Mouse (Mus musculus) lung, embryonic 15.5 days (tissue): ENCODE results near the gene Iqch. TPM values are rescaled to one million over a fixed set of nuclear protein-coding genes. Genes with fewer than 3 reads are reported as not detected.
"Not testable (repeated sequence)": the region's sequence is repeated elsewhere in the genome, so short reads cannot be mapped to it uniquely, and the experiment has no call there.

Experiments
- ATAC-seq: fragments of 200-750 bp; cut with Nextera tagmentation; 2 replicates; pipeline ENCODE4 v1.8.0; 2017; ENCODE audit warnings: moderate number of reproducible peaks, borderline replicate concordance; ENCODE audit not compliant: low FRiP score, low TSS enrichment; ENCODE audit errors: extremely low read depth
- H3K27ac ChIP-seq: fragments of 300-500 bp; sonication (generic); 2 replicates; pipeline ENCODE4 v1.5.1; 2015; ENCODE audit warnings: moderate library complexity, mild to moderate bottlenecking, inconsistent platforms
- H3K27me3 ChIP-seq: fragments of 300-500 bp; sonication (generic); 2 replicates; pipeline ENCODE4 v1.6.1; 2015; ENCODE audit warnings: inconsistent platforms
- H3K36me3 ChIP-seq: fragments of 300-500 bp; sonication (generic); 2 replicates; pipeline ENCODE4 v1.6.1; 2015; ENCODE audit warnings: inconsistent platforms
- H3K4me1 ChIP-seq: fragments of 300-500 bp; sonication (generic); 2 replicates; pipeline ENCODE4 v1.6.1; 2015; ENCODE audit warnings: inconsistent platforms
- H3K4me2 ChIP-seq: fragments of 300-500 bp; sonication (generic); 2 replicates; pipeline ENCODE4 v1.6.1; 2015; ENCODE audit warnings: inconsistent platforms, mild to moderate bottlenecking, moderate library complexity
- H3K4me3 ChIP-seq: fragments of 300-500 bp; sonication (generic); 2 replicates; pipeline ENCODE4 v1.5.1; 2015; ENCODE audit warnings: mild to moderate bottlenecking, inconsistent platforms
- H3K9ac ChIP-seq: fragments of 300-500 bp; sonication (generic); 2 replicates; pipeline ENCODE4 v1.6.1; 2015; ENCODE audit warnings: inconsistent platforms
- H3K9me3 ChIP-seq: fragments of 300-500 bp; sonication (generic); 2 replicates; pipeline ENCODE4 v1.6.1; 2016; ENCODE audit warnings: inconsistent platforms
- WGBS: fragments of 180-500 bp; shearing (Covaris S2); methylation state at CpG from one replicate; pipeline ENCODE4 v1.1.7; 2015; 5-methylcytosine and 5-hydroxymethylcytosine counted together
- polyA plus RNA-seq: library from polyadenylated mRNA; unstranded; fragments of >200 nt; fragmentation: Nextera tagmentation; extraction: Ambion mirVana; gene quantifications from 2 replicates; pipeline ENCODE4 v1.2.1, GENCODE M21; 2015

The Iqch gene
- polyA plus RNA-seq, 1 experiment from 2014 or later = 0.20 TPM

DNA sequence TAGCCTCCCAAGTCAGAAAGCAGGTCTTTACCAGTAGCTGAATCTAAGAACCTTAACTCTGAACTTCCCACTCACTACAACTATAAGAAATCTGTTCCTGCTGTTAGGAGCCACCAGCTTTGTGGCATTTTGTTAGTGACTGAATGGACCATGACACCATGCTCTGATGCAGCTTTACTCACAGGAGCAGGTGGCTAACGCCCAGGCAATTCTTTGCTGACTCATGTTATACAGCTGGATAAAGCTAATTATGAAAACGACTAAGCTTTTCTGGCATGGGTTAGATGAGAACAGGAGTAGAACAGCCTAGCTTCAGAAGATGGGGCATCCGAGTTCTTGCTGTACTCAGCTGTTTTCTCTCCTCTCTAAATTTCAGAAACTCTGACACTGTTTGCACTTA lies 48.7 kb downstream of the Iqch start:
- Histone ChIP-seq H3K9me3 (no peaks in the 10 kb centered on the region), H3K36me3 (no peaks in the 10 kb centered on the region), H3K9ac (no peak overlapping the region), H3K4me1 (0 out of 2 replicates have a peak, but pooled peaks cover 6% of the 10 kb centered on the region), H3K4me3 (no peak overlapping the region), H3K27ac (no peak overlapping the region), H3K4me2 (no peak overlapping the region), H3K27me3 (peaks cover 5% of the 10 kb centered on the region; the same call in 1 of the 2 replicates)
- WGBS = 79% methylated on average over 3 of the region's 3 CpGs
- ATAC-seq = no peak

DNA sequence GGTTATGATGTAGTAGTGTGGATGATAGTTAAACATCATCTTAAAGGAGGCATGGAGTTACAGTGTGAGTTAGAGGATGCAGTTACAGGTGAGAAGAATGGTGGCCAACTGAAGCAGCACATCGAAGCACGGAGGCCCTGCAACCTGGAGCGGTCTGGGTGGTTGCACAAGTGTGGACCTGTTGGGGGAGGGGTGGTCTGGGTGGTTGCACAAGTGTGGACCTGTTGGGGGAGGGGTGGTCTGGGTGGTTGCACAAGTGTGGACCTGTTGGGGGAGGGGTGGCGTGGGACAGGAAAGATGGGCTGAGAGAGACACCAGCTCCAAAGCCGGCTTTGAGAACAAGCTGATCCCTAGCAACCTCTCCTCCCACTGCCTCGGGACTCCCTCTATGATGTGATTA lies 51.6 kb downstream of the Iqch start:
- ATAC-seq, H3K27me3 ChIP-seq: not testable (repeated sequence)
- WGBS = 75% methylated on average over 6 of the region's 6 CpGs

DNA sequence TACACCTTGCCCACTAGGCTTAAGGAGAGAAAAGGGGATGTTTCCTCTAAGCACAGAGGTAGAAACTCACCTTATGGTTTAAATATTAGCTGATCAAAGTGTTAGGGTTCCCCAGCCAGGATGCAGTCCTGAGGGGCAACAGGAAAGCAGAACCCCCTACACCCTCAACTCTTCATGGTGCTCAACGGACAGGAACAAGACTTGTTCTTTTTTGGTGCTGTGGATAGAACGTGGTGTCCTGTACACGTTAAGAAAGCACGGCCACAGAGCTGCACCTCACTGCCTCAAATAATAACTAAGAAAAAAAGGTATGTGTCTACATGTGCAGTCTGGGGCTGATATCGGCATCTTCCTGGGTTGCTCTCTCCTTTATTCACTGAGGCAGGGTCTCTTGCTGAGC lies 53.3 kb downstream of the Iqch start:
- H3K4me3 ChIP-seq = no peak overlapping the region
- H3K27me3 ChIP-seq = peaks cover 5% of the 10 kb centered on the region; the same call in 1 of the 2 replicates
- H3K4me1 ChIP-seq = 0 out of 2 replicates have a peak, but pooled peaks cover 4% of the 10 kb centered on the region
- H3K36me3 ChIP-seq = no peaks in the 10 kb centered on the region
- H3K27ac ChIP-seq = no peak overlapping the region
- WGBS = 79% methylated on average over 5 of the region's 5 CpGs
- no peaks in the 10 kb centered on the region for H3K9me3 ChIP-seq
- no peak overlapping the region for H3K9ac ChIP-seq
- no peak overlapping the region for H3K4me2 ChIP-seq
- ATAC-seq = no peak

More for the DNA sequence above, 51.6 kb downstream of the Iqch start:
- not testable (repeated sequence) for H3K9me3 ChIP-seq, H3K27ac ChIP-seq, H3K4me2 ChIP-seq, H3K36me3 ChIP-seq, H3K9ac ChIP-seq, H3K4me1 ChIP-seq, H3K4me3 ChIP-seq

DNA sequence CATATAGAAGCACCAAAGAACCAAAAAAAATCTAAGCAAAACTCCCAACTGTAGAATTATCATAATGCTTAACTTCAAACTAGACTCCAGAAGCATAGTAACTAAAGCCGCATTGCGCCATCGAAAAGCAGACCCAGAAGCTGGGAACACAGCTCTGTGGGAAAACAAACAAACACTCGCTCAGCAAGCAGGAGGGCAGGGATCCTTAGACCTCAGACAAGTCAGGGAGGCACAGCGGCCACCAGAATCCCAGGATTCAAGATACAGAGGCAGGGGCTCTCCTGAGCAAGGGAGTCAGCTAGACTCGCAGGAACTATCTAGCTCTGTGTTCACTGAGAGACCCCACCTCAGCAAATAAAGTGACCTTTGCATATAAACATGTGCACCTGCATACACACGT lies 60.4 kb downstream of the Iqch start:
- Histone ChIP-seq H3K27me3 (no peaks in the 10 kb centered on the region), H3K9me3 (no peaks in the 10 kb centered on the region), H3K9ac (no peak overlapping the region), H3K4me2 (no peak overlapping the region), H3K4me1 (no peaks in the 10 kb centered on the region), H3K36me3 (no peaks in the 10 kb centered on the region), H3K27ac (no peak overlapping the region), H3K4me3 (no peak overlapping the region)
- ATAC-seq = no peak
- WGBS = 35% methylated on average over 7 of the region's 7 CpGs

DNA sequence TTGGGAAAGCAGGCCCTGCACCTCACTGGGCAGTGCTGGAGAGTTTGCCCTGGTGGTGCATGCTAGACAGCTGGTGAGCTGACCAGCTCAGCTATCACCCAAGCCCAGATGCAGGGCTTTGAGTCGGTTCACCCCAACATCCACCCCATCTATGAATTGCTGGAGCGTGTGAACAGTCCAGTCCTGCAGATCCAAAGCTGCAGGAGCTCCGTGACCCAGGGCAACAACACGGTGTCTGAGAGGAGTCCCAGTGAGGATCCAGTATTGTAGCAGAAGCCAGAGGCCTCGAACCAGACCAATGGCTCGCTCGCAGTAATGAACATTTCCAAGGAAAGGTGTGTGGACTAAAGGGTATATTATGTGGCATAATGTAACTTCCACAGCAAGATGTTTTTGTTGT lies 61.0 kb downstream of the Iqch start:
- H3K4me3 ChIP-seq = no peak overlapping the region
- H3K9me3 ChIP-seq = no peaks in the 10 kb centered on the region

DNA sequence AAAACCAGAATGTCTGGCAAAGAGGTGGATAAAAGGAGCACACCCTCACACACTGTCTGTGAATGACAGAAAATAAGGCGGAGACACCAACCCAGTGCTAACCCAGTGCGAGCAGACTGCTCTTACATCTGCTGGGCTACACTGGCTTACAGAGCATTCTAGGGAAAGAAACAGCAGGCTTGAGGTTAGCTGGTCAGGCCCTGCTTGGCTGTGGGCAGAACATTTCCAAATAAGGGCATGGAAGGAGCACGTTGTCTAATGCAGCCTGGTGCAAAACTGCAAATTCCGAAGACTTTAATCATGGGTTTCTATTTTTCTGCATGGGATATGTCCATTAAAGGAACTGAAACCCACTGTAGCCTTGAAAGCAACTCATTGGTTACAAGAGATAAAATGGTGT lies 64.8 kb downstream of the Iqch start:
- Histone ChIP-seq H3K9me3 (no peaks in the 10 kb centered on the region), H3K27me3 (no peaks in the 10 kb centered on the region), H3K4me2 (no peak overlapping the region), H3K36me3 (no peaks in the 10 kb centered on the region), H3K4me1 (peaks cover 7% of the 10 kb centered on the region; the same call in 1 of the 2 replicates), H3K4me3 (no peak overlapping the region), H3K9ac (no peak overlapping the region), H3K27ac (no peak overlapping the region)
- ATAC-seq = no peak
- WGBS = 78% methylated on average over 4 of the region's 4 CpGs

More for the DNA sequence above, 61.0 kb downstream of the Iqch start:
- WGBS = 79% methylated on average over 7 of the region's 7 CpGs
- Histone ChIP-seq H3K36me3 (no peaks in the 10 kb centered on the region), H3K4me2 (no peak overlapping the region), H3K9ac (no peak overlapping the region), H3K27ac (no peak overlapping the region), H3K4me1 (no peaks in the 10 kb centered on the region), H3K27me3 (no peaks in the 10 kb centered on the region)
- no peak for ATAC-seq

DNA sequence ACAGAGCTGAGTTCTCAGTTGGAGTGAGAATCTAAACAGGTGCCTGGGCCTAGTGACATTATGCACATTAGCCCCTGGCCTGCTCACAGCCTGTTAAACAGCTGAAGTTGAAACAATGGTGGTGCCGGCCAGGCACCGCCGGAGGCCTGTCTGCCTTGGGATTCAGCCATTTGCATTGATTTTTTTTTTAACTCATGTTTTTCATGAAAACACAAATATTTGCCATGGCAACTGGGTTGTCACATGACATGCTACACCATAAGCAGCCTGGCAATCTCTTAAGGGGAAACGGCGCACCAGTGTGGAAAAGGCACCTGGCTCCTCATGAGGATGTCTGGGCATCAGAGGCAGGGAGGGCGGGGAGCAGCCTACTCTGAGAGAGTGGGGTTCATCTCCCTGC lies 67.3 kb downstream of the Iqch start:
- no peak overlapping the region for H3K27ac ChIP-seq
- no peak overlapping the region for H3K4me3 ChIP-seq
- no peaks in the 10 kb centered on the region for H3K36me3 ChIP-seq
- H3K27me3 ChIP-seq = no peaks in the 10 kb centered on the region
- H3K9ac ChIP-seq = no peak overlapping the region
- H3K9me3 ChIP-seq = no peaks in the 10 kb centered on the region
- H3K4me2 ChIP-seq = no peak overlapping the region
- WGBS = 76% methylated on average over 6 of the region's 6 CpGs
- ATAC-seq = no peak
- peaks cover 7% of the 10 kb centered on the region; the same call in 1 of the 2 replicates for H3K4me1 ChIP-seq

DNA sequence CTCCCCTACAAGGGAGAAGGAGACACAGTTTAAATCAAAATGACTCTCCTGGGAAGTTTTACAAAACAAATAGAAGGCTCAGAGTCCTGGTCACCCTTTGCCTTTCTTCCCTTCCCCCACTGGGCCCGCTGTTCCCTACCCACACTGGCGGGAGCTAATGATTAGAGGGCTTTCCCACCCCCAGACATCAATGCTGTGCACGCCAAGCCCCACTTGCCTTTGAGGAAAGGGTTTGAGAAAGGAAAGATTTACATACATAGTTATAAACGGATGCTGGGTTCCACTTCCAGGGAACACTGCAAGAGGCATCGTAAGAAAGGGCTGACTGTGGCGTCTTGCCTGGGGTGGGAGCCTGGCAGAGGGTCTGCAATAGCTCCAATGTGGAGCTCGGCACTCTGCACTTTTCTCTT lies 67.9 kb downstream of the Iqch start:
- Histone ChIP-seq H3K4me3 (no peak overlapping the region), H3K27me3 (no peaks in the 10 kb centered on the region), H3K4me1 (peaks cover 7% of the 10 kb centered on the region; the same call in 1 of the 2 replicates), H3K9me3 (no peaks in the 10 kb centered on the region), H3K4me2 (no peak overlapping the region), H3K9ac (no peak overlapping the region), H3K36me3 (no peaks in the 10 kb centered on the region), H3K27ac (no peak overlapping the region)
- 24% methylated on average over 7 of the region's 7 CpGs for WGBS
- no peak for ATAC-seq

DNA sequence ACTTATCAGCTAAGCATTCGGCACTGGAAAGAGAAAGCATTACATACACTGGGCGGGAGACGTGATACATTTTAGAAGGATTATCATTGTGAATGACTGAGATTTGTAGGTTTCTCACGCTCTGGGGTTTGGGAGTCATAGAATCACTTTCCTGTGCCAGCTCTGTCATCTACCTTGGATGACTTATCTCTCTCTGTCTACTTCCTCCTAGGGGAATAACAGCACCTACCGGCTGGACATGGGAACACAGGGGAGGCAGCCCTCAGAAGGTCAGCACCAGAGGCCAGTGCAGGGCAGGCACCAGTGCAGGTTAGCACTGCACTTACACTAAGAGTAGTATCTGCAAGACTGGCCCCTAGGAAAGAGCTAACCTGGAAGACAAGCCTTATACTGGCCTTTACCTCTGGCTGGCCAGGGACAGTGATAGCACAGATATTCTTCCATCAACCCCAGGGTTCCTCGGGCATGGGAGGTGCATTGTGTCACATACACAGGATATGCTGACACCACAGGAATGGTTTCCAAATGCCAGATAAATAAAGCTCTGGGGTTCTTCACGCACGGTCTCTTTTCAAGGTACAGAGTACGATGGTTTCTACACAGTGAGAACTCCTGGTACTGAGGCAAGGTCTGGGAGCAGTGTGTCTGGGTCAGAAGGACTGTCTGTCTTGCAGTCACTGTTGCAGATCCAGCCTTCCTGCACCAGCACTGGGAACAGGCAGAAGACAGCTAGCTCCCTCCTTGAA lies 69.2 kb downstream of the Iqch start:
- Histone ChIP-seq H3K4me3 (no peak overlapping the region), H3K9ac (no peak overlapping the region), H3K27ac (no peak overlapping the region), H3K9me3 (no peaks in the 10 kb centered on the region), H3K4me1 (peaks cover 7% of the 10 kb centered on the region; the same call in 1 of the 2 replicates), H3K4me2 (no peak overlapping the region), H3K36me3 (no peaks in the 10 kb centered on the region), H3K27me3 (no peaks in the 10 kb centered on the region)
- 50% methylated on average over 9 of the region's 9 CpGs for WGBS
- no peak for ATAC-seq

DNA sequence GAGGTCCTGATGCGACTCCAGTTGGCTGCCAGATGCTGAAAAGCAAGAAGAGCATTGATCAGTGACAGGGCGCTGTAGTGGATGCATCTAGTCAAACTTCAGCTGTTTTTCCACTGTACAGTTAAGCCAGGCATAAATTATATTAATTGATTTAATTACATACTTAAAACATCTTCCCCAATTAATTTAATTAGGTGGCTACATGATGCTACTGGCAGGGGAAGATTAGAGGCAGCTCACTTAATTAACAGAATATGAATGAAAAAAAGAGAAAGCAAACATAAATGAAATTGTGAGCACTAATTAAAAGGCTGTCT lies 78.4 kb downstream of the Iqch start:
- H3K27ac ChIP-seq = no peak overlapping the region
- no peak overlapping the region for H3K4me2 ChIP-seq
- no peaks in the 10 kb centered on the region for H3K27me3 ChIP-seq
- 76% methylated on average over 2 of the region's 2 CpGs for whole genome bisulfite sequencing
- ATAC-seq = no peak
- H3K4me3 ChIP-seq = no peak overlapping the region
- H3K9ac ChIP-seq = no peak overlapping the region
- no peaks in the 10 kb centered on the region for H3K9me3 ChIP-seq
- no peaks in the 10 kb centered on the region for H3K4me1 ChIP-seq
- no peaks in the 10 kb centered on the region for H3K36me3 ChIP-seq

DNA sequence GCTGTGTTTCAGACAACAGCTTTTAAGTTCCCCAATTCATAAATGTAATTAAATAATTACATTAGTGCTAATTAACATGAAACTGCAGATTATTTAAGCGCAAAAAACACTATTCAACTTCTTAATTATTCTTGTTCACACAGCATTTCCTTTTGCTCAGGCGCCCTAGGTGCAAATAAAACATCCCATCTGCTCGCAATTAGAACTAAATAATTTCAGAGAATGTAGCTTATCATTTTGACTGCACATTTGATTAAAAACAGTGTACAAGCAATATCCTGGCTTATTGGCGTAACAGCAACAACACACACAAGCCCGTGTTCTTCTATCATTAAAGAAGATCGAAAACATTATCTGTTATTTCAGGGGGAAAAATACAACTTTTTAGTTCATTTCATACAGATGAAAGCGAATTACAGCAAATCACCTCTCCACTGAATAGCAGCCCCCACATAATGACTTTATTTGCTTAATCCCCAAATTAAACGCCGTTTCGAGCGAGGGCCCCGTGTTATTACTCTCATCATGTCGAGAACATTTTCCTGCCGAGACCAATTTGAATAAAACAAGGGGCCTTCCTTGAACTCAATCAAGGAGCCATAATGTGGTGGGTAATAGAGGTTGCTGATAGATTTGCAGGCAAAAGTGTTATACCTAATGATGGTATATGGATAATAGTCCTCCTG lies 78.9 kb downstream of the Iqch start:
- H3K9me3 ChIP-seq = no peaks in the 10 kb centered on the region
- ATAC-seq = no peak

DNA sequence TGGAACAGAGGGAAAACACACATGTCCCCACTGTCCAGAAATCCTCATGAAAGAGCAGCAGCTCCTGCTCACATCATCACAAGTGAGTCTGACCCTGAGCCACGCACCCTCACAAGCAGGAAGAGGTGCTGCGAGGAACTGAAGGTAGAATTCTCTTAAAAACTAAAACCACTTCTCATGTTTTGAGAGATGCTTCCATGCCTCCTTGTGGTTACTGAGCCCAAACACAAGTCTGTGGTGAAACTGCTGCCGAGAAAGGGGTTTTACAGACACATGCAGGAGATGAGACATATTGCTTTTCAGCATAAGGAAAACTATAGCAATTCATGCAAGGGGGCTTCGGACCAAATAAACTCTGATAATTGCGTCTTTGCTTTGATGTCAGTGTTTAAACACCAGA lies 89.4 kb downstream of the Iqch start:
- no peak overlapping the region for H3K27ac ChIP-seq
- no peaks in the 10 kb centered on the region for H3K9me3 ChIP-seq
- no peaks in the 10 kb centered on the region for H3K4me1 ChIP-seq
- no peaks in the 10 kb centered on the region for H3K36me3 ChIP-seq
- no peak overlapping the region for H3K9ac ChIP-seq
- H3K27me3 ChIP-seq = no peaks in the 10 kb centered on the region
- 53% methylated on average over 5 of the region's 5 CpGs for WGBS
- H3K4me2 ChIP-seq = no peak overlapping the region
- no peak overlapping the region for H3K4me3 ChIP-seq
- ATAC-seq = no peak

More for the DNA sequence above, 78.9 kb downstream of the Iqch start:
- H3K36me3 ChIP-seq = no peaks in the 10 kb centered on the region
- no peaks in the 10 kb centered on the region for H3K4me1 ChIP-seq
- H3K27me3 ChIP-seq = no peaks in the 10 kb centered on the region
- no peak overlapping the region for H3K9ac ChIP-seq
- no peak overlapping the region for H3K4me2 ChIP-seq
- WGBS = 83% methylated on average over 14 of the region's 14 CpGs
- H3K4me3 ChIP-seq = no peak overlapping the region
- no peak overlapping the region for H3K27ac ChIP-seq
